Mouse (Mus musculus) right cerebral cortex, postnatal 36 days (tissue): Measurements from ENCODE around the gene Zyg11b.
A peak's percentile ranks its signal among the peaks of the same experiment; 100 is the strongest.

Source experiments
- DNase-seq, 2 experiments: peaks; one replicate each; pipeline ENCODE4 v3.0.0; 2022; ENCODE audit warnings: low spot score in 2 of 2, mixed read lengths in 1 of 2

Zyg11b gene

DNA sequence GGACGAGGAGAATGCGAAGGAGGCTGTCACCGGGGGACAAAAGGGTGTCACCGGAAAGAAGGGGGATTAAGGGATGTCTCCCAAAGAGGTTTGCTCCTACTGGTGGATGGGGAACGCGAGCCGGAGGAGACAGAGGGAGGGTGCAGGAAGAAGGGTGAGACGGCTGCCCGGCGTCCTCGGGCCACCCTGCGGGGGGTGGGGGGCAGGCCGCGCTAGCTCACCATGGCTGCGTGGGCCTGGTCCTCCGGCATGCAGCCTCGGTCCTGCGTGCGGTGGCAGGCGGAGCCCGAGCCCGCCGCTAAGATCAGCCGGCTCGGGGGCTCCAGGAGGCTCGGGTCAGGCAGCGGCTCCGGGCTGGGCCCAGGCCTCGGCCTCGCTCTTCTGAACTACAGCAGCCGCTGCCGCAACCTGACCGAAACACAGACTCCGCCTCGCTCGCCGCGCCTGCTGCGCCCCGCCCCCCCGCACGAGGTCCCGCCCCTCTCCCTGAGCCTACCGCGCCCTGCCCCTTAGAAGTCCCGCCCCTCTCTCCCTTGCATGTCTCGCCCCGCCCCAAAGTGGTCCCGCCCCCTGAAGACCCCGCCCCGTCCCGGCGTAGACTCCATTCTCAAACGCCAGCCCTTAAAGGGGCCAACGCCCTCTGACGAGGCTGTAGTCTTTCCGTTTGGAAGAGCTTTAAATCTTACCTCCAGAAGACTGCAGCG lies at the start of gene Zyg11b:
TSS of gene Zyg11b (minus strand) at position 427 of the 704 bp plus-strand sequence.
- peak; percentile 76 to 80 for DNase-seq

GRCm38 (mm10) chr4:108349836-108350547 lies 49.1 kb upstream of the Zyg11b start:
- DNase-seq: no peak

- DNase-seq: no peak
Measured at GRCm38 (mm10) chr4:108349064-108349463, 48.2 kb upstream of the Zyg11b start.

GRCm38 (mm10) chr4:108348256-108348875 lies 47.5 kb upstream of the Zyg11b start:
- no peak for DNase-seq

DNA sequence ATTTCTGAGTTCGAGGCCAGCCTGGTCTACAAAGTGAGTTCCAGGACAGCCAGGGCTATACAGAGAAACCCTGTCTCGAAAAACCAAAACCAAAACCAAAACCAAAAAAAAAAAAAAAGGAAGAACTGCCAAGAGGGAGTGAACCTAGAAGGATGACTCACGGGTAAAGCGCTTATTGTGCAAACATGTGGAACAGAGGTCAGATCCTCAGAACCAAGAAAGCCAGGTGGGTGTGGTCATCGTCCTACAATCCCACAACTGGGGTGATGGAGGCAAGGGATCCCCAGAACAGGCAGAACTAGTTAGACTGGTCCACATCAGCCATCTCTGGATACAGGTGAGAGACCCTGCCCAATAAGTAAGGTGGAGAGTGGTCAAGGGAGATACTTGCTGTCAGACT lies 46.2 kb upstream of the Zyg11b start:
- DNase-seq: no peak

DNA sequence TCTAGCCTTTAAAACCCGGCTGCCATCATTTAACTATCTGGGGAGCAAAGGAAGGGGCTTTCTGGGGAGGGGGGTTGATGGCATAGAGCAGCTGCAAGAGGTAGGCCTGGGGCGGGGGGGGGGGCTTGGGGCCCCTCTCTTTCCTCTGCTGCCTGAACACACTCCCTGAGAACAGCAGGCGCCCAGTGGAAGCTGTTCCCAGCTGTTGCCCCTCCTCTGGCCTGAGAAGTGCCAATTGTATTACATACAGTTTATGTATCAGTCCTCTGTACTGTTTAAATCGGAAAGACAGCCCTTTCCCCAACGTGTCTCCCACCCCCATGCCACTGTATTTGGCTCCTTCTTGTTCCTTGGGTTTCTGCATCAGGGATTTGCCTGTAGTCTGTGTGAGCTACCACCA lies 44.9 kb upstream of the Zyg11b start:
- no peak for DNase-seq

DNA sequence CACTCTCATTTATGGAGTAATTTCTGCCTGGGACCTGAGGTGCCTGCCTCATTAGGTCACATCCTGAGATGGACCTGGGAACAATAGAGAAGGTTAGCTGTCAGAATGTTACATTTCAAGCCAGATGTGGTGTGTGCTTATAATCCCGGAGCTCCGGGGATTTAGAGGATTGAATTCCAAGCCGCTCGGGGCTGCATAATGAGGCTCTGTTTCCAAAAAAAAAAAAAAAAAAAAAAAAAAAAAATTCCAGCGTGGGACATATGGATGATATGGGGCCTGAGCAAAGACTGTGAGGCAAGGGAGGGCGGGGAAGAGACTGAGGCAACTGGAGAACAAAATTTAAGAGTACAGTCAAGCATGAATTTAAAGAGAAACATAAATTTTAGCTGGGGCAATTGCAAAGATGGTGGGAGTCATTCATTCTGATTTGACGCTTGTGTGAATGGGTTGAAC lies 43.8 kb upstream of the Zyg11b start:
- DNase-seq: no peak

- peak; percentile 34 to 45 for DNase-seq
Measured at GRCm38 (mm10) chr4:108339277-108339690, 38.4 kb upstream of the Zyg11b start.

GRCm38 (mm10) chr4:108338811-108339210 lies 37.9 kb upstream of the Zyg11b start:
- peak; percentile 59 to 83 for DNase-seq

GRCm38 (mm10) chr4:108338321-108338733 lies 37.4 kb upstream of the Zyg11b start:
- no peak for DNase-seq

DNA sequence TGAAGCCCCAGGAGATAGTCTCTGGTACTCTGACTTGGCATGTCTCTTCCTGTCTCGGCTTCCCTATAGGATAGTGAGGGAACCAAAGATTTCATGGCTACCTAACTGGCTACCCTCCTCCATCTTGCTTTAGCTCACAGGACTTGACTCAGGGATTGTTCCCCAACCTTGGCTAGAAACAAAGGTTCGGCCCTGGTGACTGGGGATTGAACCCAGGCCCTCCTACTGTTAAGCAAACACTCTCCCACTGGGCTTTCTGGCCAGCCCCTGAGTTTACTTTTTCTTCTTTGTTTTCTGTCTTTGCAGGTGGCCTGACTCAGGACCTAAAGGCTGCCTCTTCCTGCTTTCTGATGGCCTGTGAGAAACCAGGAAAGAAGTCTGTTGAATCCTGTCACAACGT lies 36.9 kb upstream of the Zyg11b start:
- no peak for DNase-seq

DNA sequence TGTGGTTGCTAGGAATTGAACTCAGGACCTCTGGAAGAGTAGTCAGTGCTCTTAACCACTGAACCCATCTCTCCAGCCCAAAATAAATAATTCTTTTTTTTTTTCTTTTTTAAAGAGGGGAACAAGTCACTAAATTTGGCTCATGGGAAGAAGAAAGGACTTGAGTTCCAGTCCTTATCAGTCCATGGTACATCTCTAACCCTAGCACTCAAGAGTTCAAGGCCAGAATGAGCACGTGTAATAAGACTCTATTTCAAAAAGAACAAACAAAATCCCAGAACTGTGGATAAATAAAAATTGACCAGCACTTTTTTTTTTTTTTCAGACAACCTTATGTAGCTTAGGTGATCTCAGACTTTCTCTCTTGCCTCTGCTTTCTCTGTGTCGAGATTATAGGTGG lies 35.9 kb upstream of the Zyg11b start:
- no peak for DNase-seq

- no peak for DNase-seq
Measured at GRCm38 (mm10) chr4:108335413-108335812, 34.5 kb upstream of the Zyg11b start.

DNA sequence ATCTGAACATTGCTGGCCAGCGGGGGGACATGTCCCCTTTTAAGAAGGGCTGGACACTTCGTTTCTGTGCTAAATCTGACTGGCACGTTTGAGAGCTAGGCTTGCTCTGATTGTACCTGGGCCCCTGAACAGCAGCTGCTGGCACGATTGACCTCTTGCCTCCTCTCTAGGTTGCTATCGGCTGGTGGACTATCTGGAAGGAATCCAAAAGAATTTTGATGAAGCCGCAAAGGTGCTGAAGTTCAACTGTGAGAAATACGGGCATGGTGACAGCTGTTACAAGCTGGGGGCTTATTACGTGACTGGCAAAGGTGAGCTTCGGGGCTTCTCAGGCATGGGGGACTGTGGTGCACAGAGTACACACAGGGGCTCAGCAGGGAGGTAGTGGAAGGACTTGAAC lies 31.1 kb upstream of the Zyg11b start:
- DNase-seq: no peak

GRCm38 (mm10) chr4:108329840-108330239 lies 28.9 kb upstream of the Zyg11b start:
- no peak for DNase-seq

- DNase-seq: peak; percentile 93
Measured at GRCm38 (mm10) chr4:108327730-108328484, 27.0 kb upstream of the Zyg11b start, which contains the start of gene Coa7. Coa7 (plus strand) TSS chr4:108328140.

- no peak for DNase-seq
Measured at GRCm38 (mm10) chr4:108327071-108327579, 26.2 kb upstream of the Zyg11b start.

DNA sequence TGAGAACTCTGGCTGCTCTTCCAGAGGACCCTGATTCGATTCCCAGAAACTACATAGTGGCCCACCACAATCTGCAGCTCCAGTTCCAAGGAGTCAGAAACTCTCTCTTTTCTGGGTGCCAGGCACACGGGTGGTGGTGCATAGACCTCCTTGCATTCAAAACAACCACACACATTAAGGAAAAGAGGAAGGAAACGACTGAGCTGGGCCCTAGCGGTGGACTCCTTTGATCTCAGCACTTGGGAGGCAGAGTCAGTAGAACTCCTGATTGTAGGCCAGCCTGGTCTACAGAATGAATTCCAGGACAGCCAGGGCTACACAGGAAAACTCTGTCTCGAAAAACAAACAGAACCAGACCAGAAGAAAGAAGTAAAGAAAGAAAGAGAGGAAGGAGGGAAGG lies 22.7 kb upstream of the Zyg11b start:
- no peak for DNase-seq

- no peak for DNase-seq
Measured at GRCm38 (mm10) chr4:108320627-108321380, 19.9 kb upstream of the Zyg11b start.

DNA sequence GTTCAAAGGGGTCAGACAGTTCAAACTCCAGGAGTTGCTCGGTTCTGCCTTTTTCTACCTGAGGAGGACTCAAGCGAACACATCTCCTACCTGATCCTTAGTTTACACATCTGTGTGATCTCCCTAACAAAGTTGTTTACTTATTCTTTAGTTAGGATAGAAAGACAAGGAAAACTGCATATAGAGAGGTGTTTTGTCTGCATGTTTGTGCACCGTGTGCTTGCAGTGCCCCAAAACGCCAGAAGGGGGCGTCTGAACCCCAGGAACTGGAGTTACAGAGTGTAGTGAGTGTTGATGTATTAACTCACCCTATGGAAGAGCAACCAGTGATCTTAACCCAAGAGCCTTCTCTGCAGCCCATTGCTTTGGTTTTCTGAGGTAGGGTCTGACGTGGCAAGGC lies 18.9 kb upstream of the Zyg11b start:
- DNase-seq: no peak
